Mouse (Mus musculus) kidney, embryonic 16.5 days (tissue): Measurements from ENCODE around the gene Fam162b. TPM values are rescaled to one million over a fixed set of nuclear protein-coding genes. Genes with fewer than 3 reads are reported as not detected.

ENCODE experiments used
- polyA plus RNA-seq: library from polyadenylated mRNA; unstranded; fragments of >200 nt; fragmentation: Nextera tagmentation; extraction: Ambion mirVana; gene quantifications from 2 replicates; pipeline ENCODE4 v1.2.1, GENCODE M21; 2015

Fam162b gene
- polyA plus RNA-seq, 1 experiment from 2014 or later = 2.4 TPM

Other genes with a start within 250 kb of the Fam162b start
- 0.87 and 0.96 TPM in 2 replicates for gene Gm49339, start 109.9 kb downstream of the Fam162b start, polyA plus RNA-seq
- 0.72 and 0.81 TPM in 2 replicates for gene Lilr4b, start 109.9 kb downstream of the Fam162b start, polyA plus RNA-seq
- gene Lilrb4a, start 99.6 kb downstream of the Fam162b start, polyA plus RNA-seq = 1.2 and 2.0 TPM in 2 replicates
- gene Gprc6a, start 40.9 kb upstream of the Fam162b start, polyA plus RNA-seq = 0.14 TPM in 1 of 2 replicates, not detected in the other
- not detected in 2 replicates for gene Rfx6, start 87.2 kb upstream of the Fam162b start, polyA plus RNA-seq